11 mouse cellular contexts compared by ENCODE assay signal in genomic region chr5:116446552-116446951, GRCm38 (mm10). TPM values are rescaled to one million over a fixed set of nuclear protein-coding genes. Genes with fewer than 3 reads are reported as not detected.
A peak's percentile ranks its signal among the peaks of the same experiment; 100 is the strongest.
DNase-seq lines count a peak whose midpoint lies in the region; ATAC-seq and TF ChIP-seq lines count a peak whose summit lies in the region.
"Had no signal": no experiment of that assay in that cellular context is flagged by ENCODE, and none has a peak within 500 bp of the region (broad histone marks: within the 10 kb centered on the region; RNA-seq: fewer than 3 reads in every experiment).

No protein-coding gene starts in this region.

- H3K4me1 ChIP-seq in heart, embryonic 10.5 days = peaks cover 51% of the 10 kb centered on the region
- H3K4me1 ChIP-seq in liver, embryonic 15.5 days (replicated peaks) = no peaks in the 10 kb centered on the region
- H3K4me1 ChIP-seq in kidney, embryonic 16.5 days (ENCODE audit: insufficient read depth, low read length) = peaks cover 5% of the 10 kb centered on the region; the same call in 1 of the 2 replicates

- H3K9me3 ChIP-seq in heart, embryonic 10.5 days = no peaks in the 10 kb centered on the region
- no peaks in the 10 kb centered on the region for H3K9me3 ChIP-seq in liver, embryonic 15.5 days (replicated peaks)
- no peaks in the 10 kb centered on the region for H3K9me3 ChIP-seq in kidney, embryonic 16.5 days (ENCODE audit: low read length)
- H3K9me3 ChIP-seq: midbrain, embryonic 15.5 days had no signal

- peak; percentile 78 for ATAC-seq in Patski
- ATAC-seq in liver, embryonic 15.5 days (ENCODE audit: insufficient read depth) = 0 out of 2 replicates have a peak, but pooled peaks have one; percentile 36
- ATAC-seq in kidney, embryonic 16.5 days (ENCODE audit: low FRiP score, low TSS enrichment) = no peak
- ATAC-seq: midbrain, embryonic 15.5 days had no signal

- WGBS in heart, embryonic 10.5 days = 34% methylated on average over 23 of the region's 23 CpGs
- 42% methylated on average over 23 of the region's 23 CpGs for WGBS in liver, embryonic 15.5 days (ENCODE audit: insufficient replicate concordance)
- 52% methylated on average over 23 of the region's 23 CpGs for WGBS in kidney, embryonic 16.5 days

- no peak for TF ChIP-seq CTCF in Patski (IDR thresholded peaks at IDR 0.05)

- POLR2A ChIA-PET in Patski (lab: Charles Lee) = interaction anchor here (0.8 kb wide), 1 partner anchor 25 kb away, joined by 3 read pairs; no protein-coding TSS in a partner anchor

- intact Hi-C loops in heart, postnatal 25 days (cut with DNase I) = no loop called here
- intact Hi-C loops in left cerebral cortex, postnatal 10 days (cut with DNase I) = no loop called here

- peak overlapping the region; percentile 52 for H3K27ac ChIP-seq in heart, embryonic 10.5 days
- H3K27ac ChIP-seq in liver, embryonic 15.5 days (replicated peaks) = peak overlapping the region; percentile 77
- no peak overlapping the region for H3K27ac ChIP-seq in kidney, embryonic 16.5 days (ENCODE audit: low read length)
- H3K27ac ChIP-seq: midbrain, embryonic 15.5 days had no signal

- no peak overlapping the region for H3K9ac ChIP-seq in liver, embryonic 15.5 days
- no peak overlapping the region for H3K9ac ChIP-seq in kidney, embryonic 16.5 days (replicated peaks; ENCODE audit: low read length)
- H3K9ac ChIP-seq: midbrain, embryonic 15.5 days had no signal

- in situ Hi-C loops in Patski (cut with MboI; ENCODE audit: low pct_unique_long_range_greater_than_20kb) = loop anchor here (25.0 kb wide), 1 partner anchor 841 kb away; the partner anchor contains the start of gene Pebp1

- DNase-seq in heart, embryonic 10.5 days (ENCODE audit: low spot score) = no peak
- DNase-seq in heart, postnatal 25 days (ENCODE audit: low spot score) = no peak
- DNase-seq in left cerebral cortex, adult 18-20 months (ENCODE audit: low spot score in 2 of 2) = peak; percentile 53 to 66
- no peak for DNase-seq in left cerebral cortex, postnatal 10 days (ENCODE audit: extremely low spot score in 1 of 2, low spot score in 2 of 2)
- no peak for DNase-seq in Patski (ENCODE audit: low read depth, low spot score)
- DNase-seq in adrenal gland, adult 2 months = no peak
- DNase-seq: cerebellum, adult 2 months; kidney, adult 2 months had no signal

- CTCF ChIA-PET in Patski (lab: Charles Lee) = no interaction called here

- peaks cover 37% of the 10 kb centered on the region for H3K27me3 ChIP-seq in heart, embryonic 10.5 days (ENCODE audit: insufficient read depth, poor library complexity, severe bottlenecking)
- H3K27me3 ChIP-seq in Patski = no peaks in the 10 kb centered on the region
- H3K27me3 ChIP-seq in liver, embryonic 15.5 days = peaks cover 6% of the 10 kb centered on the region; the same call in 1 of the 2 replicates
- peaks cover 4% of the 10 kb centered on the region; the same call in 1 of the 2 replicates for H3K27me3 ChIP-seq in kidney, embryonic 16.5 days (ENCODE audit: insufficient read depth, low read length)
- H3K27me3 ChIP-seq: midbrain, embryonic 15.5 days had no signal

- H3K4me3 ChIP-seq in heart, embryonic 10.5 days = peak overlapping the region; percentile 15; the same call in 1 of the 2 replicates
- H3K4me3 ChIP-seq in liver, embryonic 15.5 days (replicated peaks) = peak overlapping the region; percentile 21
- H3K4me3 ChIP-seq in kidney, embryonic 16.5 days (ENCODE audit: low read length) = no peak overlapping the region
- H3K4me3 ChIP-seq: midbrain, embryonic 15.5 days had no signal

- H3K36me3 ChIP-seq in heart, embryonic 10.5 days = 0 out of 2 replicates have a peak, but pooled peaks cover 7% of the 10 kb centered on the region
- H3K36me3 ChIP-seq in liver, embryonic 15.5 days (replicated peaks) = no peaks in the 10 kb centered on the region
- H3K36me3 ChIP-seq in kidney, embryonic 16.5 days (ENCODE audit: insufficient read depth, low read length) = no peaks in the 10 kb centered on the region

- H3K4me2 ChIP-seq in liver, embryonic 15.5 days = peak overlapping the region; percentile 36
- H3K4me2 ChIP-seq in kidney, embryonic 16.5 days (replicated peaks; ENCODE audit: low read depth, low read length) = no peak overlapping the region; the same call in 1 of the 2 replicates
- H3K4me2 ChIP-seq: midbrain, embryonic 15.5 days had no signal

RNA-seq across cellular contexts. Expression of gene Hspb8, which starts 23.9 kb away (rescaled TPM):
- polyA plus RNA-seq in heart, embryonic 10.5 days (2016; fragmentation: Nextera tagmentation; extraction: Ambion mirVana) = 26.9 and 40.5 TPM in 2 replicates
- total RNA-seq in heart, postnatal 25 days (2021) = 100 to 1,000 TPM; 344 to 368 TPM
- total RNA-seq in left cerebral cortex, adult 18-20 months (2021) = 10 to 100 TPM; 11.5 to 11.6 TPM
- total RNA-seq in left cerebral cortex, postnatal 10 days (2021) = 1 to 10 TPM; 4.1 to 6.3 TPM
- 41.0 TPM for polyA plus RNA-seq in Patski (2021)
- 3.4 and 3.6 TPM in 2 replicates for polyA plus RNA-seq in liver, embryonic 15.5 days (2015; fragmentation: Nextera tagmentation; extraction: Ambion mirVana)
- 100 to 1,000 TPM; 137 to 190 TPM for total RNA-seq in adrenal gland, adult 2 months (2021)
- polyA plus RNA-seq in adrenal gland, adult 2 months (2012; rRNA removed) = 137 and 140 TPM in 2 replicates
- 5.7 and 6.6 TPM in 2 replicates for polyA plus RNA-seq in kidney, embryonic 16.5 days (2015; fragmentation: Nextera tagmentation; extraction: Ambion mirVana)

Comparison
In these comparisons a context has a peak if more than half of its experiments do, and no peak if none do; other contexts are left out.
1. DNase-seq: peak in left cerebral cortex, adult 18-20 months (2 of 2); none in heart, embryonic 10.5 days (single experiment), heart, postnatal 25 days (single experiment), left cerebral cortex, postnatal 10 days (0 of 2), Patski (single experiment) and adrenal gland, adult 2 months (single experiment).